Mouse (Mus musculus) cortical plate, adult 2 months (tissue): ENCODE data around the gene Fkbp1b. TPM values are rescaled to one million over a fixed set of nuclear protein-coding genes. Genes with fewer than 3 reads are reported as not detected.

Source experiments
- H3K27ac ChIP-seq: fragments of 200-500 bp; 2 replicates; pipeline ENCODE4 v1.5.1; 2012; ENCODE audit warnings: low read length, control low read depth, inconsistent platforms; ENCODE audit not compliant: insufficient read depth
- H3K4me1 ChIP-seq: fragments of 200-500 bp; 2 replicates; pipeline ENCODE4 v1.6.1; 2011; ENCODE audit warnings: low read length; ENCODE audit not compliant: control insufficient read depth, insufficient read depth
- H3K4me3 ChIP-seq: fragments of 200-500 bp; 2 replicates; pipeline ENCODE4 v1.5.1; 2011; ENCODE audit warnings: mild to moderate bottlenecking, low read length, control low read depth; ENCODE audit not compliant: insufficient read depth
- CTCF ChIP-seq: fragments of 200-500 bp; IDR thresholded peaks from 2 replicates; pipeline ENCODE4 v1.5.1; 2011; ENCODE audit warnings: mild to moderate bottlenecking, control low read depth, low read length; ENCODE audit not compliant: insufficient read depth; ENCODE audit errors: extremely low read depth
- POLR2A ChIP-seq: fragments of 200-500 bp; IDR thresholded peaks from 2 replicates; pipeline ENCODE4 v1.6.1; 2011; ENCODE audit warnings: mild to moderate bottlenecking, low read length, control low read depth; ENCODE audit not compliant: insufficient read depth; ENCODE audit errors: extremely low read depth
- polyA plus RNA-seq: library from polyadenylated mRNA; depleted of rRNA; stranded (reverse); fragments of >200 nt; gene quantifications from 2 replicates; pipeline ENCODE4 v1.2.3, GENCODE M21; 2012

The Fkbp1b gene
- polyA plus RNA-seq, 1 experiment, result 90.8 TPM

GRCm38 (mm10) chr12:4873531-4873930 is 32.1 kb upstream of the Fkbp1b start:
- no peak overlapping the region for H3K27ac ChIP-seq
- H3K4me3 ChIP-seq, result no peak overlapping the region
- 0 out of 2 replicates have a peak, but pooled peaks cover 2% of the 10 kb centered on the region for H3K4me1 ChIP-seq
- no peak for TF ChIP-seq POLR2A
- no peak for TF ChIP-seq CTCF

DNA sequence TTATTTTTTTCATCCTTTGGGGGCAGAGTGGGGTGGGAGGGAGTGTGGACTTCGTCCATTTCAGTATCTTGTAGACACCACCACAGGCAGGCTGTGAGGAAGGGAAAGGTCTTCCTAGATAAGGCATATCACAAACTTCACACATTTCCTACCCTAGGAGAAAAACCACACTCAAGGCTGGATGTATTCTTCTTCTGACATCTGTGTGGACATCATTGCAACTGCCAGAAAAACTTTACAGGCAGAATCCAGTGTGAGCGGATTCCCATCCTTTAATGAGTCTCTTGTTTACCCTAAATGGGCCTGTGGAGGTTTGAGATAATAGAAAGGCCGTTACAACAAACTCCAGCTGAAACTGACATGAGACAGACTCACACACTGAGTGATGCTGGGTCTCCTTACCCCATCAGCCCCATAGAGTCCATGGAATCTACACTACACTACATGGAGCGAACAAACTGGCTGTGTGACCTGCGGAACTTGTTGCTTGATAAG is 31.6 kb upstream of the Fkbp1b start:
- TF ChIP-seq POLR2A (no peak), CTCF (no peak)

DNA sequence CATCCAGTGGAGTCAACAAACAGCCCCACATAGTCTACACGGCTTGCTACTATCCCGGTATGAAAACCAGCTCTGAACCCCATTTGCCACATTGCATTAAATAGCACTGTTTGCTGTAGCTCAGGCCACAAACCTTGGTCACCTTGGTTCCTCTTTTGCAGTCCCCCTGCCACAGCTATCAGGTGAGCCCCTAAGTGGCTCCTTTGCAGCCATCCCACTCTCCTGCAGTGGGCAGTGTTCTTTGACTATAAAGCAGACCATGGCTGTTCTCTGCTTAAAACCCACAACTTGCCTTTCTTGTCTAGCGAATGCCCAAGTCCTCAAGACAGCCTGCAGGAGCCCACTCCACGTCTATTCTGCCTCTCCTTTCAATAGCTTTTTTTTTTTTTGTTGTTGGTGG is 30.9 kb upstream of the Fkbp1b start:
- TF ChIP-seq POLR2A, result no peak
- no peak for TF ChIP-seq CTCF

More for the DNA sequence above, 31.6 kb upstream of the Fkbp1b start:
- Histone ChIP-seq H3K4me1 (0 out of 2 replicates have a peak, but pooled peaks cover 2% of the 10 kb centered on the region), H3K4me3 (no peak overlapping the region), H3K27ac (no peak overlapping the region)

DNA sequence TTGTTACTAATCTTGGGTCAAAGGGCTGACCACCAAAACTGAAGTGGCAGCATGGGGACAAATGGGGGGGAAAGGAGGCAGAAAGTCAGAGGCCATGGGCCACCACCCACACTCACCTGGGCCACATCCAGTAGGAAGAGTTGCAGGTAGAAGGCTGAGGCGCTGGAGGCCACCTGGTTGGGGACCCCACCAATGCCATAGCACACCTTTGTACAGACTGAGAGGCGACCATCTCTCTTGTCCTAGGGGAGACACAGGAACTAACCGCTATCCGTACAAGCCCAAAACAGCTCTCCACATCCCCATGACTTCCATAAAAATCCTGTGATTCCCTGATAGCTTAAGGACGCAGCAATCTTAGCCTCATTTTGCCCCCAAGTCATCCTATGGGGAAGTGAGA is 29.9 kb upstream of the Fkbp1b start:
- H3K27ac ChIP-seq, result no peak overlapping the region
- 0 out of 2 replicates have a peak, but pooled peaks cover 2% of the 10 kb centered on the region for H3K4me1 ChIP-seq
- TF ChIP-seq POLR2A, result no peak
- TF ChIP-seq CTCF, result no peak
- H3K4me3 ChIP-seq, result no peak overlapping the region

More for the DNA sequence above, 30.9 kb upstream of the Fkbp1b start:
- Histone ChIP-seq H3K27ac (no peak overlapping the region), H3K4me3 (no peak overlapping the region), H3K4me1 (0 out of 2 replicates have a peak, but pooled peaks cover 2% of the 10 kb centered on the region)

GRCm38 (mm10) chr12:4868924-4869323 is 27.5 kb upstream of the Fkbp1b start:
- no peak for TF ChIP-seq POLR2A
- TF ChIP-seq CTCF, result no peak
- H3K27ac ChIP-seq, result no peak overlapping the region
- H3K4me3 ChIP-seq, result no peak overlapping the region
- H3K4me1 ChIP-seq, result peaks cover 4% of the 10 kb centered on the region

GRCm38 (mm10) chr12:4864338-4864690 is 22.9 kb upstream of the Fkbp1b start:
- Histone ChIP-seq H3K27ac (no peak overlapping the region), H3K4me3 (no peak overlapping the region), H3K4me1 (peaks cover 3% of the 10 kb centered on the region)
- TF ChIP-seq POLR2A, result no peak
- TF ChIP-seq CTCF, result no peak

GRCm38 (mm10) chr12:4863654-4864337 is 22.4 kb upstream of the Fkbp1b start:
- H3K4me1 ChIP-seq, result peaks cover 3% of the 10 kb centered on the region
- no peak overlapping the region for H3K27ac ChIP-seq
- no peak overlapping the region for H3K4me3 ChIP-seq
- TF ChIP-seq POLR2A (no peak), CTCF (no peak)

DNA sequence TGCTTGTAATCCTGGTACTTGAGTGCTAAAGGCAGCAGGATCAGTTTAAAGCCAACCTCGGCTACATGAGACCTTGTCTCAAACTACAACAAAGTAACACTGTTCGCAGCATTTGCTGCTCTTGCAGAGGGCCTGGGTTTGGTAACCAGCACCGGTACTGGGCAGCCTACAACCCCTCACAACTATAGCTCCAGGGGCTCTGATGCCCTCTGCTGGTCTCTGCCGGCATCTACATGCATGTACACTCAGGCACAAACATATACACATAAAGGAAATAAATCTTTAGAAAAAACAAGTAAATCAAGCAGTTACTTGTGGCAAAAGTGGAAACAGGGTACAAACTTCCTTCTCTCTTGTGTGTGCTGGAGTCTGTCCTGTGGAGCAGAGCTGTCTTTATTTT is 21.3 kb upstream of the Fkbp1b start:
- H3K4me3 ChIP-seq, result no peak overlapping the region
- H3K4me1 ChIP-seq, result peaks cover 3% of the 10 kb centered on the region
- TF ChIP-seq POLR2A, result no peak
- TF ChIP-seq CTCF, result no peak
- no peak overlapping the region for H3K27ac ChIP-seq

DNA sequence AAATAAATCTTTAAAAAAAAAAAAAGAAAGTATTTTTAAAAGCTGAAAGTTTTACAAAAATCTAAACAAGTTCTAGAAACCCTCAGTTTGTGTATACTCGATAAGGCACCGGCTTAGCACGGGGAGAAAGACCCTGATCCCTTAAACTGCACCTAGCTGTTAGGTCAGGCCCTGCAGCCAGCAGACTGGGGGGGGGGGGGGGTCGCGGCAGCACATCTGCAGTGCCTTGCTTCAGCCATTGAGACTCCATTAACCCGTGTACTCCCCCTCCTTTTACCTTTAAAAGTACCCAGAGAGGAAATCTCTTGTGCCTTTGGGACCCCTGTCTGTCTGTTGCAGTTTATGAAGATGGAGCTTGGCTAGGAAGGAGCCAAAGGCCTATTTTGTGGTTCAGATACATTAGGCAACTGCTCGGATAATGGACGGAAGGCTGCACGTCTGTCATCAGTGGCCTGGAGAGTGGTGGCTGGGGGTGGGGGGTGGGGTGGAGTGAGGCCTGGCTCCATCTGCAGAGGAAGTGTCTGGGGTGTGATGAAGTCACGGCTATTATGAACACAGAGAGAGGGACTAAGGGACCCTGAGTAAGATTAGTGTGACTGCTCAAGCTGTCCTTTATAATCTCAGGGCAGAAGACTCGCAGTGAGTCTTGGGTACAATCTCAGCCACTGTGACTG is 18.0 kb upstream of the Fkbp1b start:
- peaks cover 3% of the 10 kb centered on the region for H3K4me1 ChIP-seq
- no peak overlapping the region for H3K27ac ChIP-seq
- no peak overlapping the region for H3K4me3 ChIP-seq
- TF ChIP-seq CTCF, result no peak
- no peak for TF ChIP-seq POLR2A

DNA sequence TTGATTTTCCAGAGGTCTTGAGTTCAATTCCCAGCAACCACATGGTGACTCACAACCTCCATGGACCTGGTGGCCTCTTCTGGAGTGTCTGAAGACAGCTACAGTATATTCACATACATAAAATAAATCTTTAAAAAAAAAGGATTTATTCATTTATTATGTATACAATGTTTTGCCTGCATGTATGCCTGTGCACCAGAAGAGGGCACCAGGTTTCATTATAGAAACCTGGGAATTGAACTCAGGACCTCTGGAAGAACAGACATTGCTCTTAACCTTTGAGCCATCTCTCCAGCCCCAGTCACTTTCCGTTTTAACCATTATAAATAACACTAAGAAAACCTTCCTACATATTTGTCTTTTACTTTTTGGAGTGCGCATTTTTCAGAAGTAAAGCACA is 15.4 kb upstream of the Fkbp1b start:
- Histone ChIP-seq H3K4me3 (no peak overlapping the region), H3K4me1 (no peaks in the 10 kb centered on the region), H3K27ac (no peak overlapping the region)
- TF ChIP-seq CTCF, result no peak
- TF ChIP-seq POLR2A, result no peak
